Mouse (Mus musculus) lung, embryonic 15.5 days (tissue): Measurements from ENCODE around the gene Zfp119a. TPM values are rescaled to one million over a fixed set of nuclear protein-coding genes. Genes with fewer than 3 reads are reported as not detected.

Experiments used
- ATAC-seq: fragments of 200-750 bp; cut with Nextera tagmentation; 2 replicates; pipeline ENCODE4 v1.8.0; 2017; ENCODE audit warnings: moderate number of reproducible peaks, borderline replicate concordance; ENCODE audit not compliant: low FRiP score, low TSS enrichment; ENCODE audit errors: extremely low read depth
- H3K27ac ChIP-seq: fragments of 300-500 bp; sonication (generic); 2 replicates; pipeline ENCODE4 v1.5.1; 2015; ENCODE audit warnings: moderate library complexity, mild to moderate bottlenecking, inconsistent platforms
- H3K27me3 ChIP-seq: fragments of 300-500 bp; sonication (generic); 2 replicates; pipeline ENCODE4 v1.6.1; 2015; ENCODE audit warnings: inconsistent platforms
- H3K36me3 ChIP-seq: fragments of 300-500 bp; sonication (generic); 2 replicates; pipeline ENCODE4 v1.6.1; 2015; ENCODE audit warnings: inconsistent platforms
- H3K4me1 ChIP-seq: fragments of 300-500 bp; sonication (generic); 2 replicates; pipeline ENCODE4 v1.6.1; 2015; ENCODE audit warnings: inconsistent platforms
- H3K4me2 ChIP-seq: fragments of 300-500 bp; sonication (generic); 2 replicates; pipeline ENCODE4 v1.6.1; 2015; ENCODE audit warnings: inconsistent platforms, mild to moderate bottlenecking, moderate library complexity
- H3K4me3 ChIP-seq: fragments of 300-500 bp; sonication (generic); 2 replicates; pipeline ENCODE4 v1.5.1; 2015; ENCODE audit warnings: mild to moderate bottlenecking, inconsistent platforms
- H3K9ac ChIP-seq: fragments of 300-500 bp; sonication (generic); 2 replicates; pipeline ENCODE4 v1.6.1; 2015; ENCODE audit warnings: inconsistent platforms
- H3K9me3 ChIP-seq: fragments of 300-500 bp; sonication (generic); 2 replicates; pipeline ENCODE4 v1.6.1; 2016; ENCODE audit warnings: inconsistent platforms
- WGBS: fragments of 180-500 bp; shearing (Covaris S2); methylation state at CpG from one replicate; pipeline ENCODE4 v1.1.7; 2015; 5-methylcytosine and 5-hydroxymethylcytosine counted together
- polyA plus RNA-seq: library from polyadenylated mRNA; unstranded; fragments of >200 nt; fragmentation: Nextera tagmentation; extraction: Ambion mirVana; gene quantifications from 2 replicates; pipeline ENCODE4 v1.2.1, GENCODE M21; 2015

The Zfp119a gene
- polyA plus RNA-seq, 1 experiment from 2014 or later = 9.1 TPM

DNA sequence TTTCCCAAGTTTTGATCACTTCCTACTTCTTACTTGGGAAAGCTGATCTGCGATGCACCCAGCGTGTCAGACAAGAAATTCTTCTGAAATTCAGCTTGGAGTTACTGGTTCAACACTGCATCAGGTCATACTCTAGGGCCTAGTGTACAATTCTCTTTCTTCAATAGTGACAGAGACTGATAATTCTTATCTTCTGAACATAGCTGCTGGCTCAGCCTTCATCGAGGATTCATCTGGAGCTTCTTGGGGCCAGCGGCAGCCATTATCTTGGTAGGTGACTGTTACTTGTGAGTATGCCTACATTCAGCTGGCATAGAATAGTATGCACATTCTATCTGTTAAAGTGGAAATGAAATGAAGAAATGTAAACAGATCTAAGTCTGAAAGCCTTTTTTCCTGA lies 61.9 kb downstream of the Zfp119a start:
- no peaks in the 10 kb centered on the region for H3K9me3 ChIP-seq
- ATAC-seq = no peak
- WGBS = 88% methylated on average over 4 of the region's 4 CpGs
- no peaks in the 10 kb centered on the region for H3K36me3 ChIP-seq
- no peak overlapping the region for H3K4me3 ChIP-seq
- no peak overlapping the region for H3K4me2 ChIP-seq
- no peak overlapping the region for H3K9ac ChIP-seq
- no peak overlapping the region for H3K27ac ChIP-seq
- no peaks in the 10 kb centered on the region for H3K4me1 ChIP-seq
- no peaks in the 10 kb centered on the region for H3K27me3 ChIP-seq

Other genes with a start within 250 kb of the Zfp119a start
- gene Pot1b, start 166.3 kb downstream of the Zfp119a start, polyA plus RNA-seq = 8.1 and 8.8 TPM in 2 replicates
- gene Adgre4, start 128.9 kb downstream of the Zfp119a start, polyA plus RNA-seq = 0.19 and 0.27 TPM in 2 replicates
- 12.2 and 13.4 TPM in 2 replicates for gene Zfp959, start 13.2 kb upstream of the Zfp119a start, polyA plus RNA-seq
- gene Zfp119b, start 70.6 kb upstream of the Zfp119a start, polyA plus RNA-seq = 6.7 and 6.8 TPM in 2 replicates
- gene Ebi3, start 73.7 kb upstream of the Zfp119a start, polyA plus RNA-seq = 1.4 and 2.1 TPM in 2 replicates
- 26.4 and 28.3 TPM in 2 replicates for gene Yju2, start 80.2 kb upstream of the Zfp119a start, polyA plus RNA-seq
- 6.7 and 8.3 TPM in 2 replicates for gene Shd, start 91.5 kb upstream of the Zfp119a start, polyA plus RNA-seq
- gene Fsd1, start 107.6 kb upstream of the Zfp119a start, polyA plus RNA-seq = 7.7 and 8.1 TPM in 2 replicates
- 17.4 and 18.3 TPM in 2 replicates for gene Stap2, start 126.7 kb upstream of the Zfp119a start, polyA plus RNA-seq
- 103 and 116 TPM in 2 replicates for gene Mpnd, start 126.8 kb upstream of the Zfp119a start, polyA plus RNA-seq
- gene Sh3gl1, start 157.7 kb upstream of the Zfp119a start, polyA plus RNA-seq = 169 and 174 TPM in 2 replicates
- 31.4 and 32.4 TPM in 2 replicates for gene Chaf1a, start 161.5 kb upstream of the Zfp119a start, polyA plus RNA-seq
- 37.5 and 41.3 TPM in 2 replicates for gene Ubxn6, start 196.1 kb upstream of the Zfp119a start, polyA plus RNA-seq
- gene Hdgfl2, start 200.7 kb upstream of the Zfp119a start, polyA plus RNA-seq = 111 and 119 TPM in 2 replicates
- gene Plin4, start 230.9 kb upstream of the Zfp119a start, polyA plus RNA-seq = 0.10 and 0.19 TPM in 2 replicates
- 0.95 and 1.2 TPM in 2 replicates for gene Plin5, start 238.7 kb upstream of the Zfp119a start, polyA plus RNA-seq
- 0.55 TPM in 2 replicates for gene Lrg1, start 243.1 kb upstream of the Zfp119a start, polyA plus RNA-seq